In genomic region chr9:16344902-16345855, GRCm38 (mm10) we compare ENCODE assay signal across 9 mouse cellular contexts.
A peak's percentile ranks its signal among the peaks of the same experiment; 100 is the strongest.
DNase-seq lines count a peak whose midpoint lies in the region; ATAC-seq and TF ChIP-seq lines count a peak whose summit lies in the region.
"Had no signal": no experiment of that assay in that cellular context is flagged by ENCODE, and none has a peak within 500 bp of the region (broad histone marks: within the 10 kb centered on the region; RNA-seq: fewer than 3 reads in every experiment).

No protein-coding gene starts in this region.

- no peak overlapping the region for H3K4me2 ChIP-seq in forebrain, embryonic 12.5 days
- H3K4me2 ChIP-seq in neural tube, embryonic 15.5 days, result peak overlapping the region; percentile 11; the same call in 1 of the 2 replicates

- no peaks in the 10 kb centered on the region for H3K27me3 ChIP-seq in forebrain, embryonic 12.5 days
- H3K27me3 ChIP-seq in forebrain, embryonic 10.5 days (ENCODE audit: poor library complexity, severe bottlenecking), result no peaks in the 10 kb centered on the region
- H3K27me3 ChIP-seq in neural tube, embryonic 15.5 days (replicated peaks), result no peaks in the 10 kb centered on the region

- TF ChIP-seq POLR2A in lung, adult 2 months (IDR thresholded peaks at IDR 0.05; ENCODE audit: borderline replicate concordance, extremely low read depth, low read depth, low read length), result no peak

- H3K9me3 ChIP-seq in forebrain, embryonic 12.5 days, result no peaks in the 10 kb centered on the region
- no peaks in the 10 kb centered on the region for H3K9me3 ChIP-seq in forebrain, embryonic 10.5 days
- H3K9me3 ChIP-seq in neural tube, embryonic 15.5 days (replicated peaks), result no peaks in the 10 kb centered on the region

- no peak overlapping the region for H3K9ac ChIP-seq in forebrain, embryonic 12.5 days
- no peak overlapping the region for H3K9ac ChIP-seq in neural tube, embryonic 15.5 days (replicated peaks)

- peak overlapping the region; percentile 32; the same call in 1 of the 2 replicates for H3K27ac ChIP-seq in forebrain, embryonic 12.5 days
- H3K27ac ChIP-seq in forebrain, embryonic 10.5 days, result no peak overlapping the region
- H3K27ac ChIP-seq in neural tube, embryonic 15.5 days (replicated peaks), result peak overlapping the region; percentile 51; the same call in 1 of the 2 replicates

- no peak for TF ChIP-seq CTCF in lung, adult 2 months (IDR thresholded peaks at IDR 0.05; ENCODE audit: insufficient read depth, low read length)

- peak; percentile 49; the same call in 1 of the 2 replicates for ATAC-seq in forebrain, embryonic 12.5 days (ENCODE audit: low FRiP score)
- peak; percentile 79 for ATAC-seq in neural tube, embryonic 15.5 days (ENCODE audit: low FRiP score)
- ATAC-seq in cerebellum, adult (ENCODE audit: insufficient number of reproducible peaks, low FRiP score, low TSS enrichment), result no peak

- 69% methylated on average over 11 of the region's 11 CpGs for WGBS in forebrain, embryonic 12.5 days
- 85% methylated on average over 11 of the region's 11 CpGs for WGBS in forebrain, embryonic 10.5 days
- 41% methylated on average over 11 of the region's 11 CpGs for WGBS in neural tube, embryonic 15.5 days
- 67% methylated on average over 11 of the region's 11 CpGs for WGBS in lung, adult 2 months

- peaks cover 27% of the 10 kb centered on the region for H3K4me1 ChIP-seq in forebrain, embryonic 12.5 days
- peaks cover 17% of the 10 kb centered on the region; the same call in 1 of the 2 replicates for H3K4me1 ChIP-seq in forebrain, embryonic 10.5 days
- peaks cover 25% of the 10 kb centered on the region for H3K4me1 ChIP-seq in neural tube, embryonic 15.5 days
- H3K4me1 ChIP-seq in lung, adult 2 months (ENCODE audit: control insufficient read depth, insufficient read depth, low read length), result no peaks in the 10 kb centered on the region

- no peaks in the 10 kb centered on the region for H3K36me3 ChIP-seq in forebrain, embryonic 12.5 days (replicated peaks)
- no peaks in the 10 kb centered on the region for H3K36me3 ChIP-seq in forebrain, embryonic 10.5 days (replicated peaks)
- no peaks in the 10 kb centered on the region for H3K36me3 ChIP-seq in neural tube, embryonic 15.5 days

- no peak overlapping the region for H3K4me3 ChIP-seq in forebrain, embryonic 12.5 days (replicated peaks)
- H3K4me3 ChIP-seq in forebrain, embryonic 10.5 days, result no peak overlapping the region
- no peak overlapping the region for H3K4me3 ChIP-seq in neural tube, embryonic 15.5 days (replicated peaks)
- H3K4me3 ChIP-seq in lung, adult 2 months (replicated peaks; ENCODE audit: extremely low read depth, low read depth, low read length), result no peak overlapping the region

- DNase-seq in forebrain, embryonic 10.5 days (ENCODE audit: extremely low spot score, low spot score), result no peak
- peak; percentile 17 to 31 for DNase-seq in frontal cortex, postnatal 14 days (ENCODE audit: low spot score in 2 of 2)
- peak; percentile 12 for DNase-seq in left cerebral cortex, adult 11 months (ENCODE audit: low spot score)
- no peak for DNase-seq in lung, adult 2 months
- DNase-seq in adrenal gland, postnatal 10 days, result no peak
- DNase-seq: lung, postnatal 14 days had no signal

Comparison
In these comparisons a context has a peak if more than half of its experiments do, and no peak if none do; other contexts are left out.
1. DNase-seq: peak in frontal cortex, postnatal 14 days (2 of 2) and left cerebral cortex, adult 11 months (single experiment); none in forebrain, embryonic 10.5 days (single experiment), lung, adult 2 months (single experiment) and adrenal gland, postnatal 10 days (single experiment).